Mouse (Mus musculus): ENCODE data around the gene Fut2. TPM values are rescaled to one million over a fixed set of nuclear protein-coding genes. Genes with fewer than 3 reads are reported as not detected.

Gene Fut2
- polyA plus RNA-seq, 1 experiment from 2014 or later = 0.27 TPM

DNA sequence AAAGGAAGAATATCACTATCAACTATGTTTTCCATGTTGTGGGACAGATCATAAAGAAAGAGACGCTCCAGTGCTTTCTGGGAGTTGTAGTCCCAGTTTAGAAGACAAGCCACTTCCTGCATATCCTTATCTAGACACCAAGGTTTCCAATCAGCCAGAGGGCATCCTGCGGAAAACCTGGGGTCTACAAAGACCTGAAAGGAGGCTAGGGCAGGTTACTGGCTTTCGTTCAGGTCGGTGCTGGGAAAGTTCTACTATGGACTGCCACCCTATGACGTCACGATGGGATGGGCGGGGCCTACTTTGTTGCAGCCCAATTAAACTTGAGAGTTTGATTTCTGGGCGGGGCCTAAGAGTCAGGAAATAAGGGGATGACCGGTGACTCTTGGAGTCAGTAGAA lies 44.8 kb downstream of the Fut2 start, which contains the start of gene Izumo1:
TSS of gene Izumo1 (plus strand) at position 369 of the 400 bp plus-strand sequence.
- H3K9ac ChIP-seq (replicated peaks; ENCODE audit: low read depth) = no peak within 1 kb of the TSS
- no peak within 1 kb of the TSS for H3K27ac ChIP-seq (ENCODE audit: low read length)
- ATAC-seq (peak; percentile 42; the same call in 1 of the 2 replicates), DNase-seq (ENCODE audit: low spot score) (no peak)
- H3K9me3 ChIP-seq (ENCODE audit: low read length) = no peaks in the 10 kb centered on the region
- H3K27me3 ChIP-seq (replicated peaks; ENCODE audit: insufficient read depth, low read length) = peaks cover 7% of the 10 kb centered on the region; the same call in 1 of the 2 replicates
- no peak within 1 kb of the TSS for H3K4me2 ChIP-seq (replicated peaks; ENCODE audit: low read depth, low read length)
- no peak for TF ChIP-seq CTCF (IDR thresholded peaks at IDR 0.05)
- TF ChIP-seq EP300 (IDR thresholded peaks at IDR 0.05) = no peak
- 28% methylated on average over 9 of the region's 9 CpGs for WGBS
- H3K4me3 ChIP-seq (ENCODE audit: low read depth, low read length) = no peak within 1 kb of the TSS
- no peaks in the 10 kb centered on the region for H3K36me3 ChIP-seq (ENCODE audit: insufficient read depth, low read length)
- 0 out of 2 replicates have a peak, but pooled peaks cover 6% of the 10 kb centered on the region for H3K4me1 ChIP-seq (ENCODE audit: insufficient read depth, low read depth, low read length)

DNA sequence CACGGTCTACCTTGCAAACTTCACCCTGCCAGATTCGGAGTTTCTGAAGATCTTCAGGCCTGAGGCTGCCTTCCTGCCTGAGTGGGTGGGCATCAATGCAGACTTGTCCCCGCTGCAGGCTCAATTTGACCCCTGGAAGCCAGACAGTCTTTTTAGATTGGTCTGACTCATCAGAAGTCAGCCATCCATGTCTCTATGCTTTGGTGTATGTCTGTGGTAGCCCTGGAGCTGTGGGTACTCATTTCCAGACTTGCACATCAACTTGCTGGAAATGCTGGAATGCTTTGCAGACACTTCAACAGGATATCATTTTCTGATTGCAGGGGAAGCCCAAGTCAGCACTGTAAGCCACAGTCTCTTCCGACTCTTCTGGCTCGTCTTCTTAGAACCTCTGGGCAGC lies 46.6 kb downstream of the Fut2 start:
- DNase-seq (ENCODE audit: low spot score) = no peak
- TF ChIP-seq CTCF (IDR thresholded peaks at IDR 0.05) = no peak
- TF ChIP-seq EP300 (IDR thresholded peaks at IDR 0.05) = no peak
- no peaks in the 10 kb centered on the region for H3K36me3 ChIP-seq (ENCODE audit: insufficient read depth, low read length)
- ATAC-seq = no peak
- no peaks in the 10 kb centered on the region for H3K9me3 ChIP-seq (ENCODE audit: low read length)
- WGBS = 85% methylated on average over 5 of the region's 5 CpGs
- no peak overlapping the region for H3K4me3 ChIP-seq (ENCODE audit: low read depth, low read length)
- H3K27ac ChIP-seq (ENCODE audit: low read length) = no peak overlapping the region
- H3K9ac ChIP-seq (replicated peaks; ENCODE audit: low read depth) = no peak overlapping the region
- no peak overlapping the region for H3K4me2 ChIP-seq (replicated peaks; ENCODE audit: low read depth, low read length)
- H3K27me3 ChIP-seq (replicated peaks; ENCODE audit: insufficient read depth, low read length) = peaks cover 7% of the 10 kb centered on the region; the same call in 1 of the 2 replicates
- H3K4me1 ChIP-seq (ENCODE audit: insufficient read depth, low read depth, low read length) = 0 out of 2 replicates have a peak, but pooled peaks cover 6% of the 10 kb centered on the region

DNA sequence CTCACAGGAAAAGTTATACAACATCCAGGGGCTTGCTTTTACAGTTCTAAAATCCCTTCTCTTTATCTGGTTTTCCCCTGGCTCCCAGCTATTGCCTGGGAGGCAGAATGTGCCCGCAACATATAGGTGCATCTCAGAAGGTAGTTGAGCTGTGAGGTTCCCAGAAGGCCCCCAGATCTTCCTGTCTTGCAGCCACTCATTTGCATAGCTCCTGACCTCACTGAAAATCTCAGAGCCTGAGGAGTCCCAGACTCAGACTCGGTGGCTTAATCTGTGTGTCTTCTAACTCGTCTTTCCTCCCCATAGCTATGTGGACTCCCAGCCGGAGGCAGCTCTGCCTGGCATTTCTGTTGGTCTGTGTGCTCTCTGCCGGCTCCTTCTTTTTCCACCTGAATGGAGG lies 47.9 kb downstream of the Fut2 start:
- Histone ChIP-seq H3K9me3 (ENCODE audit: low read length) (no peaks in the 10 kb centered on the region), H3K4me3 (ENCODE audit: low read depth, low read length) (no peak overlapping the region), H3K4me2 (replicated peaks; ENCODE audit: low read depth, low read length) (no peak overlapping the region), H3K4me1 (ENCODE audit: insufficient read depth, low read depth, low read length) (0 out of 2 replicates have a peak, but pooled peaks cover 6% of the 10 kb centered on the region), H3K27me3 (replicated peaks; ENCODE audit: insufficient read depth, low read length) (peaks cover 7% of the 10 kb centered on the region; the same call in 1 of the 2 replicates), H3K9ac (replicated peaks; ENCODE audit: low read depth) (no peak overlapping the region), H3K36me3 (ENCODE audit: insufficient read depth, low read length) (no peaks in the 10 kb centered on the region), H3K27ac (ENCODE audit: low read length) (no peak overlapping the region)
- ATAC-seq = no peak
- 84% methylated on average over 5 of the region's 5 CpGs for WGBS
- DNase-seq (ENCODE audit: low spot score) = no peak
- TF ChIP-seq EP300 (IDR thresholded peaks at IDR 0.05) (no peak), CTCF (IDR thresholded peaks at IDR 0.05) (no peak)

GRCm38 (mm10) chr7:45617042-45617695 lies 49.0 kb downstream of the Fut2 start, which contains the start of gene Fut1:
Gene Fut1, plus strand, starts transcription at chr7:45617289.
- peaks cover 7% of the 10 kb centered on the region; the same call in 1 of the 2 replicates for H3K27me3 ChIP-seq (replicated peaks; ENCODE audit: insufficient read depth, low read length)
- TF ChIP-seq CTCF (IDR thresholded peaks at IDR 0.05) (no peak), EP300 (IDR thresholded peaks at IDR 0.05) (no peak)
- DNase-seq (ENCODE audit: low spot score) (peak; percentile 33), ATAC-seq (peak; percentile 34)
- H3K4me2 ChIP-seq (replicated peaks; ENCODE audit: low read depth, low read length) = peak within 1 kb of the TSS; percentile 35
- H3K36me3 ChIP-seq (ENCODE audit: insufficient read depth, low read length) = no peaks in the 10 kb centered on the region
- 9% methylated on average over 31 of the region's 31 CpGs for WGBS
- 0 out of 2 replicates have a peak, but pooled peaks cover 6% of the 10 kb centered on the region for H3K4me1 ChIP-seq (ENCODE audit: insufficient read depth, low read depth, low read length)
- H3K4me3 ChIP-seq (ENCODE audit: low read depth, low read length) = no peak within 1 kb of the TSS
- H3K9me3 ChIP-seq (ENCODE audit: low read length) = no peaks in the 10 kb centered on the region
- H3K27ac ChIP-seq (ENCODE audit: low read length) = no peak within 1 kb of the TSS
- H3K9ac ChIP-seq (replicated peaks; ENCODE audit: low read depth) = no peak within 1 kb of the TSS; the same call in 1 of the 2 replicates

GRCm38 (mm10) chr7:45616277-45616676 lies 49.9 kb downstream of the Fut2 start:
- 0 out of 2 replicates have a peak, but pooled peaks cover 6% of the 10 kb centered on the region for H3K4me1 ChIP-seq (ENCODE audit: insufficient read depth, low read depth, low read length)
- H3K27me3 ChIP-seq (replicated peaks; ENCODE audit: insufficient read depth, low read length) = peaks cover 7% of the 10 kb centered on the region; the same call in 1 of the 2 replicates

GRCm38 (mm10) chr7:45609511-45609910 lies 56.7 kb downstream of the Fut2 start:
- Histone ChIP-seq H3K27me3 (replicated peaks; ENCODE audit: insufficient read depth, low read length) (no peaks in the 10 kb centered on the region), H3K4me2 (replicated peaks; ENCODE audit: low read depth, low read length) (no peak overlapping the region), H3K4me3 (ENCODE audit: low read depth, low read length) (no peak overlapping the region), H3K27ac (ENCODE audit: low read length) (no peak overlapping the region), H3K36me3 (ENCODE audit: insufficient read depth, low read length) (no peaks in the 10 kb centered on the region), H3K9ac (replicated peaks; ENCODE audit: low read depth) (no peak overlapping the region), H3K9me3 (ENCODE audit: low read length) (no peaks in the 10 kb centered on the region), H3K4me1 (ENCODE audit: insufficient read depth, low read depth, low read length) (no peaks in the 10 kb centered on the region)
- WGBS = 39% methylated on average over 1 of the region's 1 CpGs
- no peak for DNase-seq (ENCODE audit: low spot score)
- ATAC-seq = no peak
- no peak for TF ChIP-seq CTCF (IDR thresholded peaks at IDR 0.05)
- no peak for TF ChIP-seq EP300 (IDR thresholded peaks at IDR 0.05)

More at GRCm38 (mm10) chr7:45616277-45616676, 49.9 kb downstream of the Fut2 start:
- H3K9me3 ChIP-seq (ENCODE audit: low read length) = no peaks in the 10 kb centered on the region
- TF ChIP-seq EP300 (IDR thresholded peaks at IDR 0.05) = no peak
- TF ChIP-seq CTCF (IDR thresholded peaks at IDR 0.05) = no peak
- H3K27ac ChIP-seq (ENCODE audit: low read length) = no peak overlapping the region
- no peak overlapping the region for H3K4me3 ChIP-seq (ENCODE audit: low read depth, low read length)
- H3K9ac ChIP-seq (replicated peaks; ENCODE audit: low read depth) = no peak overlapping the region
- no peaks in the 10 kb centered on the region for H3K36me3 ChIP-seq (ENCODE audit: insufficient read depth, low read length)
- peak; percentile 32 for DNase-seq (ENCODE audit: low spot score)
- no peak overlapping the region for H3K4me2 ChIP-seq (replicated peaks; ENCODE audit: low read depth, low read length)
- 25% methylated on average over 6 of the region's 6 CpGs for WGBS
- peak; percentile 47 for ATAC-seq
